Mouse (Mus musculus): ENCODE measurements around the gene Irf2.

DNA sequence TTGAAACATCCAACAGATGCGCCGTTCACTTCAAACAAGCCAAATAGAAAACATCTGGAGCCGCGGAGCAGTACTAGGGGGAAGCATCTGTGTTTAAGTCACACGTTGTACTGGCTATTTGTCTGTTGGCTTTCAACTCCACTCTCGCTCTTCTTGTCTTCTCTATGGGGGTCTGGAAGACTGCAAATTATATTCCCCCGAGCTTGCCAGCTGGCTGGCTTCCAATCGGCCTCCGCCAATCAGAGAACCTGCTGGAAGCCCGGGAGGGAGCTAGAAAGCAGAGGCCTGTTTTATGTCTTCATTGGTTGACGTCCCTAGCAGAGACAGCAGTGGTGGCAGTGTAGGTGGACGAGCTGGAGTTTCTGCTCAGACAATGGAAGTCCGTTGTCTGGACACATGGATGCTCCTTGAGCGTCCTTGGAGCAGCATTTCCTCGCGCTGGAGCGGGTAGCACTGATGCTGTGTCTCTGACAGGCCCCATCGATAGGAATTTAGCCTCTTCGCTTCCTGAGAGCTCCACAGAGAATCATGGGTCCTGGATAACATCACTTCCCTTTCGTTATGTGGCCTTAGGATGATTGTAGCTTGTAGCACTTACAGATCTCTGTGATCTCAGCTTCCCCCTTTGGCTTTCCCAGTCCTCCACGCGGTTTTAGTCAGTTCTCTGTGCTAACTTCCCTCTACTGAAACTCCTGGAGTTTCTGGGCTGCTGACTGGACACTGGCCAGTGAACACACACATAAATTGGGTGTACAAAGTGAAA is 153.2 kb downstream of the Irf2 start:
- TF ChIP-seq GATA1 (IDR thresholded peaks at IDR 0.05; ENCODE audit: borderline replicate concordance, low read length) (no peak), FLI1 (IDR thresholded peaks at IDR 0.05; ENCODE audit: low read length) (no peak)
